Mouse (Mus musculus): ENCODE measurements around the gene Selp.

Gene Selp

GRCm38 (mm10) chr1:164114280-164114679 lies 784 bp upstream of the Selp start:
- CTCF ChIA-PET, result interaction anchor here in 1 of 4 experiments (0.7 kb wide), 1 partner anchor 1167 kb away, joined by 5 read pairs; no protein-coding TSS in a partner anchor
- POLR2A ChIA-PET, result no interaction called here

GRCm38 (mm10) chr1:164115647-164116046 lies 583 bp downstream of the Selp start:
- ChIA-PET POLR2A (no interaction called here), CTCF (no interaction called here)

GRCm38 (mm10) chr1:164117869-164118268 lies 2.8 kb downstream of the Selp start:
- ChIA-PET CTCF (no interaction called here), POLR2A (no interaction called here)

- CTCF ChIA-PET, result no interaction called here
- POLR2A ChIA-PET, result interaction anchor here in 2 of 4 experiments (0.7 kb wide), 2 partner anchors 59 to 151 kb away, joined by 4 read pairs; partner anchors contain the start of gene Sell (in 1 of the 2)
Observed at GRCm38 (mm10) chr1:164119892-164120776, 5.1 kb downstream of the Selp start.

GRCm38 (mm10) chr1:164120777-164121158 lies 5.7 kb downstream of the Selp start:
- CTCF ChIA-PET, result no interaction called here
- POLR2A ChIA-PET, result interaction anchor here in 1 of 4 experiments (0.7 kb wide), 1 partner anchor 152 kb away, joined by 4 read pairs; no protein-coding TSS in a partner anchor

- POLR2A ChIA-PET, result no interaction called here
- CTCF ChIA-PET, result interaction anchor here in 1 of 4 experiments (1.3 kb wide), 1 partner anchor 14 kb away, joined by 4 read pairs; no protein-coding TSS in a partner anchor
Observed at GRCm38 (mm10) chr1:164123836-164124235, 8.8 kb downstream of the Selp start.

- ChIA-PET CTCF (no interaction called here), POLR2A (no interaction called here)
Observed at GRCm38 (mm10) chr1:164130013-164130412, 14.9 kb downstream of the Selp start.

GRCm38 (mm10) chr1:164132609-164133008 lies 17.5 kb downstream of the Selp start:
- CTCF ChIA-PET, result no interaction called here
- POLR2A ChIA-PET, result no interaction called here

- POLR2A ChIA-PET, result no interaction called here
- CTCF ChIA-PET, result no interaction called here
Observed at GRCm38 (mm10) chr1:164134101-164134500, 19.0 kb downstream of the Selp start.

GRCm38 (mm10) chr1:164135360-164135759 lies 20.3 kb downstream of the Selp start:
- CTCF ChIA-PET, result interaction anchor here in 1 of 4 experiments (0.5 kb wide), 1 partner anchor 231 kb away, joined by 3 read pairs; no protein-coding TSS in a partner anchor
- POLR2A ChIA-PET, result no interaction called here

- ChIA-PET POLR2A (no interaction called here), CTCF (interaction anchor here in 1 of 4 experiments (0.6 kb wide), 1 partner anchor 119 kb away, joined by 4 read pairs; no protein-coding TSS in a partner anchor)
Observed at GRCm38 (mm10) chr1:164135960-164136359, 20.9 kb downstream of the Selp start.

- ChIA-PET CTCF (interaction anchor here in 1 of 4 experiments (0.6 kb wide), 1 partner anchor 939 kb away, joined by 4 read pairs; no protein-coding TSS in a partner anchor), POLR2A (no interaction called here)
Observed at GRCm38 (mm10) chr1:164136636-164137035, 21.6 kb downstream of the Selp start.

GRCm38 (mm10) chr1:164138365-164139130 lies 23.5 kb downstream of the Selp start:
- CTCF ChIA-PET, result interaction anchor here (0.6 to 2.0 kb wide), 43 partner anchors 10 to 988 kb away, joined by 3 to 10 read pairs (median 3); partner anchors contain the start of genes Sell (in 2 of the 4) and F5 (in 1 of the 4)
- POLR2A ChIA-PET, result interaction anchor here in 1 of 4 experiments (0.8 to 1.0 kb wide), 2 partner anchors 120 to 208 kb away, joined by 3 read pairs; no protein-coding TSS in a partner anchor

- CTCF ChIA-PET, result interaction anchor here in 3 of 4 experiments (0.9 to 2.0 kb wide), 4 partner anchors 12 to 989 kb away, joined by 3 to 6 read pairs (median 4); partner anchors contain the start of genes F5 (in 1 of the 3) and Sell (in 1 of the 3)
- POLR2A ChIA-PET, result no interaction called here
Observed at GRCm38 (mm10) chr1:164139464-164139863, 24.4 kb downstream of the Selp start.

- ChIA-PET CTCF (interaction anchor here in 2 of 4 experiments (0.6 to 2.0 kb wide), 4 partner anchors 11 to 1286 kb away, joined by 3 to 11 read pairs (median 3); no protein-coding TSS in a partner anchor), POLR2A (interaction anchor here in 2 of 4 experiments (0.7 to 1.4 kb wide), 2 partner anchors 100 to 148 kb away, joined by 3 read pairs; partner anchors contain the start of gene Slc19a2 (in 1 of the 2))
Observed at GRCm38 (mm10) chr1:164149083-164149482, 34.0 kb downstream of the Selp start.

GRCm38 (mm10) chr1:164151387-164152088 lies 36.5 kb downstream of the Selp start, which contains the start of gene F5:
F5 (plus strand) TSS chr1:164151838.
- POLR2A ChIA-PET, result interaction anchor here in 3 of 4 experiments (0.7 to 1.0 kb wide), 3 partner anchors 9 to 156 kb away, joined by 3 read pairs; partner anchors contain the start of gene Blzf1 (in 1 of the 3)
- CTCF ChIA-PET, result interaction anchor here in 2 of 4 experiments (0.8 to 1.9 kb wide), 5 partner anchors 13 to 165 kb away, joined by 3 to 6 read pairs (median 3); no protein-coding TSS in a partner anchor

GRCm38 (mm10) chr1:164152836-164153235 lies 37.8 kb downstream of the Selp start:
- ChIA-PET CTCF (no interaction called here), POLR2A (interaction anchor here in 1 of 4 experiments (0.8 kb wide), 1 partner anchor 97 kb away, joined by 3 read pairs; no protein-coding TSS in a partner anchor)

- CTCF ChIA-PET, result interaction anchor here in 1 of 4 experiments (0.7 kb wide), 1 partner anchor 207 kb away, joined by 3 read pairs; no protein-coding TSS in a partner anchor
- POLR2A ChIA-PET, result no interaction called here
Observed at GRCm38 (mm10) chr1:164154983-164155382, 39.9 kb downstream of the Selp start.
